Mouse (Mus musculus): Measurements from ENCODE around the gene Foxj1. TPM values are rescaled to one million over a fixed set of nuclear protein-coding genes. Genes with fewer than 3 reads are reported as not detected.

Foxj1 gene
- polyA plus RNA-seq, 1 experiment from 2014 or later, result 0.12 TPM

DNA sequence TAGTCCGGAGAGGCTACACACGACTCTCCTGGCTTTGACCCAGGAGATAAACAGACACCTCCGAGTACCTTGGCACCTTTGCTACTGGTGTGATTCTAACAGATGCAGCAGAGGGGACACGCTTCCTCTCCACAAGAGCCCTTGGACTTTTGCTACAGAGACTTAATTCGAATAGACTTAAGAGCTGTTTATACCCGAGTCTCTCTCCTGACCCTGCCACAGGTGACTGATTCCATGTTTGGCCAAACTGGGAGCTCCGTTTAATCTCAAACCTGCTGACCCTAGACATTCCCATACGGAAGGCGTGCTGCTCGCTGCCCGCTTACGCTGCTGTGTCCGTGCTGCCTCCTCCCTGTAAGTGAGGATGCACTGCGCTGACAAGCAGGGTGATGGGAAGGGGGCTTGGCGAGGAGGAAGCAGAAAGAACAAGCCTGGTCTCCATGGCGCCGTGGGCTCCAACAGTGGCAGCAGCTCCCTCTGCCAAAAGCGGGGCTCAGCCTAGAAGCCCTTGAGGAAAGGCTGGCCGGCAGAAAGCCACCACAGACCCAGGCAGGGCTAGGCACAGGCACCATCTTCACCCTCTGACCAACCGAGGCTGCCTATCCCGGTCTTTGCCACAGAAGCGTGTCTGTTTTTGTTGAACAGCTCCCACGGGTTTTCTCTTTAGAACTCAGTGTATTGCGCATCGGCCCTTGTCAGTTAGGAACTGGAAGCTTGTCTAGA is 7.0 kb upstream of the Foxj1 start:
- Histone ChIP-seq H3K27me3 (ENCODE audit: control insufficient read depth, insufficient read depth, low read length) (no peaks in the 10 kb centered on the region), H3K4me2 (ENCODE audit: low read length) (no peak overlapping the region), H3K4me1 (ENCODE audit: control insufficient read depth in 2 of 2, insufficient read depth in 2 of 2, low read length in 2 of 2) (no peaks in the 10 kb centered on the region; a peak in 1 of 4 replicates), H3K9me3 (ENCODE audit: control insufficient read depth, low read length) (no peaks in the 10 kb centered on the region), H3K4me3 (ENCODE audit: control insufficient read depth in 1 of 2, insufficient read depth in 1 of 2, low read depth in 1 of 2, low read length in 2 of 2) (no peak overlapping the region), H3K27ac (replicated peaks in 1 of 2; ENCODE audit: control insufficient read depth in 1 of 2, insufficient read depth in 1 of 2, low read depth in 2 of 2, low read length in 2 of 2) (no peak overlapping the region), H3K36me3 (ENCODE audit: control insufficient read depth, insufficient read depth, low read length) (peaks cover 15% of the 10 kb centered on the region; the same call in 1 of the 2 replicates), H3K9ac (ENCODE audit: low read length) (0 out of 2 replicates have a peak overlapping the region, but pooled peaks have one; percentile 8)
- no peak for ATAC-seq (ENCODE audit: insufficient number of reproducible peaks, insufficient read depth, low FRiP score, low read depth)
- WGBS, result 65% methylated on average over 25 of the region's 25 CpGs

DNA sequence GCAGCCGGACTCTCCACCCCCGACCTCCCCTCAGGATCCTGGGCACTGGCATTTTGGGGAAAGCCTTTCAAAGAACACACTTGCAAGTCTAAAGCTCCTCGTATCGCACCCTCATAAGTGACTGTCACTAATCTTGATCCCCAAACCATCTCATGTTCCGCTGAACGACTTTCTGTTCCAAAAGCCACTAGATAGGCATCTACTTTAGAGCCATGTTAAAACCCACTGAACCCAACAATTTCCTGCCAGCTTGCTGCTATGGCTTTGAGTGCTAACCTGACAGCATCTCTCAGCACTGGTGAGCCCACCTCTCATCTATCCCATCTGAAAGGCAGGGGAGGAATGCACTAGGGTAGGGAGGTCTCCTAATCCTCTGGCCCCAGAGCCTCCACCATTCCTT is 2.3 kb upstream of the Foxj1 start:
- Histone ChIP-seq H3K4me1 (ENCODE audit: control insufficient read depth in 2 of 2, insufficient read depth in 2 of 2, low read length in 2 of 2) (peaks cover 6 to 16% of the 10 kb centered on the region in 2 experiments), H3K27ac (replicated peaks in 1 of 2; ENCODE audit: control insufficient read depth in 1 of 2, insufficient read depth in 1 of 2, low read depth in 2 of 2, low read length in 2 of 2) (no peak overlapping the region), H3K4me2 (ENCODE audit: low read length) (no peak overlapping the region), H3K36me3 (ENCODE audit: control insufficient read depth, insufficient read depth, low read length) (0 out of 2 replicates have a peak, but pooled peaks cover under 1% of the 10 kb centered on the region), H3K9ac (ENCODE audit: low read length) (no peak overlapping the region), H3K4me3 (ENCODE audit: control insufficient read depth in 1 of 2, insufficient read depth in 1 of 2, low read depth in 1 of 2, low read length in 2 of 2) (no peak overlapping the region), H3K9me3 (ENCODE audit: control insufficient read depth, low read length) (no peaks in the 10 kb centered on the region), H3K27me3 (ENCODE audit: control insufficient read depth, insufficient read depth, low read length) (peaks cover 24% of the 10 kb centered on the region)
- ATAC-seq (ENCODE audit: insufficient number of reproducible peaks, insufficient read depth, low FRiP score, low read depth), result no peak
- WGBS, result 67% methylated on average over 6 of the region's 6 CpGs

DNA sequence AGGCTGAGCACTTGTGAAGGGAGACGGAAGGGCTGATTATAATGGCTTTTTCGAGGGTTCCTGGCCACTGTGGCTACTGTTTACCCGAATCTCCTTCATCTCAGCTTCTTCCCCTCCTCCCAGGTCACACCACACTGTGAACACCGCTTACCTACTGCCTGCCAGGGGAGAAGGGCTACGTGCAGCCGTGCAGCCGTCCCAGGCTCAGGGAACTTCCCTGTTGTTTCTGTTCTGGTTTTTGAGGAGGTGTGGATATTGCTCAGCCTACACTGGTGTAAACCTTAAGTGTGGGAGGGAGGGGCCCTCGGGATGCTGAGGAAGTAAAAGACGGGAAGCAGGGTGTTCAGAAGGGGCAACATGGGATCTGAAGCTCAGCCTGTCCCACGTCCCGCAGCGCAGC is 1.8 kb upstream of the Foxj1 start:
- Histone ChIP-seq H3K27ac (replicated peaks in 1 of 2; ENCODE audit: control insufficient read depth in 1 of 2, insufficient read depth in 1 of 2, low read depth in 2 of 2, low read length in 2 of 2) (no peak overlapping the region), H3K9ac (ENCODE audit: low read length) (no peak overlapping the region), H3K4me1 (ENCODE audit: control insufficient read depth in 2 of 2, insufficient read depth in 2 of 2, low read length in 2 of 2) (peaks cover 10 to 16% of the 10 kb centered on the region in 2 experiments), H3K36me3 (ENCODE audit: control insufficient read depth, insufficient read depth, low read length) (no peaks in the 10 kb centered on the region), H3K9me3 (ENCODE audit: control insufficient read depth, low read length) (no peaks in the 10 kb centered on the region), H3K27me3 (ENCODE audit: control insufficient read depth, insufficient read depth, low read length) (peaks cover 24% of the 10 kb centered on the region), H3K4me3 (ENCODE audit: control insufficient read depth in 1 of 2, insufficient read depth in 1 of 2, low read depth in 1 of 2, low read length in 2 of 2) (no peak overlapping the region), H3K4me2 (ENCODE audit: low read length) (no peak overlapping the region)
- ATAC-seq (ENCODE audit: insufficient number of reproducible peaks, insufficient read depth, low FRiP score, low read depth), result no peak
- WGBS, result 54% methylated on average over 12 of the region's 12 CpGs

DNA sequence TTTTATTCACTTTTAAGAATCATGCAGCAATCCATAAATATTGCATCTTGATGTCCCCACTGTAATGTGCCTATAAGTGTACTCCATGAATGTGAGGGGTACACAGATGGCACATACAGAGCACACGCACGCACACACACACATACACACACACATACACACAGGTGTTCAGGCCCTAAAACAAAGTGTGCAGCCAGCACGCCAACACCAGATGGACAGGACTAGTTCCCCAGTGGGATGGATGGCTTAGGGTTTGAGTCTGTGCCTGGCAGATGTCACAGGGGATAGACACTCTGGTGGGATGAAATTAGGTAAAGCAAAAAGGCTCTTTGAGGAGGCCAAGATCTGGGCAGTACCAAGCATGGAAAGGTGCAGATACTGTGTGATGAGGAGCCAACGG is 1.2 kb upstream of the Foxj1 start:
- Histone ChIP-seq H3K4me2 (ENCODE audit: low read length) (peak overlapping the region; percentile 96; the same call in 1 of the 2 replicates), H3K9ac (ENCODE audit: low read length) (0 out of 2 replicates have a peak overlapping the region, but pooled peaks have one; percentile 75), H3K9me3 (ENCODE audit: control insufficient read depth, low read length) (no peaks in the 10 kb centered on the region), H3K27ac (replicated peaks in 1 of 2; ENCODE audit: control insufficient read depth in 1 of 2, insufficient read depth in 1 of 2, low read depth in 2 of 2, low read length in 2 of 2) (no peak overlapping the region), H3K4me3 (ENCODE audit: control insufficient read depth in 1 of 2, insufficient read depth in 1 of 2, low read depth in 1 of 2, low read length in 2 of 2) (no peak overlapping the region), H3K27me3 (ENCODE audit: control insufficient read depth, insufficient read depth, low read length) (peaks cover 24% of the 10 kb centered on the region), H3K4me1 (ENCODE audit: control insufficient read depth in 2 of 2, insufficient read depth in 2 of 2, low read length in 2 of 2) (peaks cover 11 to 16% of the 10 kb centered on the region in 2 experiments), H3K36me3 (ENCODE audit: control insufficient read depth, insufficient read depth, low read length) (no peaks in the 10 kb centered on the region)
- no peak for ATAC-seq (ENCODE audit: insufficient number of reproducible peaks, insufficient read depth, low FRiP score, low read depth)
- 89% methylated on average over 4 of the region's 4 CpGs for WGBS

DNA sequence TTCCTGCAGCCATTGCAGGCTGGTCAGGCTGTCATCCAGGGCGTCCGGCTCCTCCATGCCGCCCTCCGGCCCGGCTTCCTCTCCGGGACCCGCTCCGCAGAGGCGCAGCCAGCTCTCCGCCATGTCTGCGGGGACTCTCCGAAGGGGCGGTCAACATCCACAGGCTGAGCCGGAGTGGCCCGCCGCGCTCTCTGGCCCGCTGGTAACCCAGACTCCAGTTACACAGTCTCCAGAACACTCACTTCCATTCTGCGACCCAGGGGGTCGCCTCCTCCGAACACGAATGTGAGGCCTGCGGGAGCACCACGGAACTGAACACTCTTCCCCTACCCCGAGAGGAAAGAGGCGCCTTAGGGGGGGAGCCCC is 799 bp downstream of the Foxj1 start:
- Histone ChIP-seq H3K4me2 (ENCODE audit: low read length) (peak overlapping the region; percentile 96), H3K36me3 (ENCODE audit: control insufficient read depth, insufficient read depth, low read length) (no peaks in the 10 kb centered on the region), H3K9ac (ENCODE audit: low read length) (peak overlapping the region; percentile 30; the same call in 1 of the 2 replicates), H3K4me3 (ENCODE audit: control insufficient read depth in 1 of 2, insufficient read depth in 1 of 2, low read depth in 1 of 2, low read length in 2 of 2) (peak overlapping the region; percentile 14 to 64; a peak in 2 of 4 replicates), H3K27me3 (ENCODE audit: control insufficient read depth, insufficient read depth, low read length) (peaks cover 24% of the 10 kb centered on the region), H3K9me3 (ENCODE audit: control insufficient read depth, low read length) (no peaks in the 10 kb centered on the region), H3K4me1 (ENCODE audit: control insufficient read depth in 2 of 2, insufficient read depth in 2 of 2, low read length in 2 of 2) (peaks cover 14 to 24% of the 10 kb centered on the region in 2 experiments), H3K27ac (replicated peaks in 1 of 2; ENCODE audit: control insufficient read depth in 1 of 2, insufficient read depth in 1 of 2, low read depth in 2 of 2, low read length in 2 of 2) (no peak overlapping the region)
- WGBS, result 6% methylated on average over 20 of the region's 26 CpGs
- no peak for ATAC-seq (ENCODE audit: insufficient number of reproducible peaks, insufficient read depth, low FRiP score, low read depth)

DNA sequence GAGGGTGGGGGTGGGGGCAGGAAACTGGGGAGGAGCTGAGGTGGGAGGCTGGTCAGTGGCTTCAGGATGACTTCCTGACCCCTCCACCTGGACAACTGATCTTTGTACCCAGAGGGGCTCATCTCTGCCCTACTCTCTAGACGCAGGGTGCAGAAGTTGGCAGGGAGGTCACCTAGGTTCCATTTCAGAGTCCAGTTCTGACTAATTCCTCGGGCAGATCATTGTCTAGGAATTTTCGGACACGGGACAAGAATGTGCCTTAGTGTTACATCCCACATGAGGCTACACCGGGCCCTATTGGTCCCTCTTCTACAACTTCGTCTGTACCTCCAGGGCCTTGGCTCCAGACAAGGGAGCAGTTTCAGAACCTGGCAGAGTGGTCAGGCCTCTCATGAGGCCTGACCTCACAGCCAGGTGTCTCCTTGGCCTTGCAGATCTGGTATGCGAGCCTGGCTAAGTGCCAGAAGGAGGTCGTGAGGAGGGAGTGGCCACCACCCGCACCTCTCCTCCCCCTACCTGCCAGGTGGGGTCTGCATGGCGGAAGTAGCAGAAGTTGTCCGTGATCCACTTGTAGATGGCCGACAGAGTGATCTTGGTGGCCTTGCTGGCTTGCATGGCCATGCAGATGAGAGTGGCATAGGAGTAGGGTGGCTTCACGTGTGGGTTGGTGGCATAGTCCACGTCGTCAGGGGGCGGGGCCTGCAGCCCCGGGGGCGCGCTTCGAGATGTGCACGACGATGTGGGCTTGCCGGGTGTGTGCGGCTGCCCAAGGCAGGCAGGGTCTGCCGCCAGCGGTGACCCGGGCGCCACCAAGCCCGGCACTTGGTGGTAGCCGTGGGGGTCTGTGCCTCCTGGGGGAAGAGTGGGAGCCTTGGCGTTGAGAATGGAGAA is 1.4 kb downstream of the Foxj1 start:
- peaks cover 24% of the 10 kb centered on the region for H3K27me3 ChIP-seq (ENCODE audit: control insufficient read depth, insufficient read depth, low read length)

DNA sequence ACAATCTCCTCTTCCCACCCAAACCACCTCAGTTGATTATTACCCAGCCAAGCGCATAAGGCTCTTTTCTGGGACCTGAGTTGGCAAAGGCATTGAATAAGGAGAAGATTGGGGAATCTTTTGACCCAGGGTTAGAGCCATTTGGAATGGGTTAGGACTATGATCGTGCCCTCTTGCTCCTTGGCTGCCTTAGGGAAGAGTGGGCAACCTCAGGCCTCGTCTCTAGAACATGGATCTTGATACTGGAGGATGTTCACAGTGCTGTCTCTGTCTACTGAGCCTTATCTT is 2.3 kb downstream of the Foxj1 start:
- Histone ChIP-seq H3K4me2 (ENCODE audit: low read length) (no peak overlapping the region), H3K9ac (ENCODE audit: low read length) (no peak overlapping the region), H3K36me3 (ENCODE audit: control insufficient read depth, insufficient read depth, low read length) (no peaks in the 10 kb centered on the region), H3K27ac (replicated peaks in 1 of 2; ENCODE audit: control insufficient read depth in 1 of 2, insufficient read depth in 1 of 2, low read depth in 2 of 2, low read length in 2 of 2) (no peak overlapping the region), H3K4me3 (ENCODE audit: control insufficient read depth in 1 of 2, insufficient read depth in 1 of 2, low read depth in 1 of 2, low read length in 2 of 2) (no peak overlapping the region), H3K4me1 (ENCODE audit: control insufficient read depth in 2 of 2, insufficient read depth in 2 of 2, low read length in 2 of 2) (peaks cover 17 to 27% of the 10 kb centered on the region in 2 experiments), H3K27me3 (ENCODE audit: control insufficient read depth, insufficient read depth, low read length) (peaks cover 24% of the 10 kb centered on the region), H3K9me3 (ENCODE audit: control insufficient read depth, low read length) (no peaks in the 10 kb centered on the region)
- WGBS, result 93% methylated on average over 3 of the region's 3 CpGs
- no peak for ATAC-seq (ENCODE audit: insufficient number of reproducible peaks, insufficient read depth, low FRiP score, low read depth)

More for the DNA sequence above, 1.4 kb downstream of the Foxj1 start:
- H3K27ac ChIP-seq (replicated peaks in 1 of 2; ENCODE audit: control insufficient read depth in 1 of 2, insufficient read depth in 1 of 2, low read depth in 2 of 2, low read length in 2 of 2), result no peak overlapping the region
- no peak for ATAC-seq (ENCODE audit: insufficient number of reproducible peaks, insufficient read depth, low FRiP score, low read depth)
- no peaks in the 10 kb centered on the region for H3K36me3 ChIP-seq (ENCODE audit: control insufficient read depth, insufficient read depth, low read length)
- peaks cover 17 to 27% of the 10 kb centered on the region in 2 experiments for H3K4me1 ChIP-seq (ENCODE audit: control insufficient read depth in 2 of 2, insufficient read depth in 2 of 2, low read length in 2 of 2)
- no peaks in the 10 kb centered on the region for H3K9me3 ChIP-seq (ENCODE audit: control insufficient read depth, low read length)
- H3K9ac ChIP-seq (ENCODE audit: low read length), result peak overlapping the region; percentile 30; the same call in 1 of the 2 replicates
- WGBS, result 25% methylated on average over 31 of the region's 31 CpGs
- peak overlapping the region; percentile 96 for H3K4me2 ChIP-seq (ENCODE audit: low read length)
- peak overlapping the region; percentile 14 to 64; a peak in 2 of 4 replicates for H3K4me3 ChIP-seq (ENCODE audit: control insufficient read depth in 1 of 2, insufficient read depth in 1 of 2, low read depth in 1 of 2, low read length in 2 of 2)
